Mouse (Mus musculus) embryo, embryonic 9.5 days (tissue): ENCODE measurements around the gene Recql.

Source experiments
- DNase-seq: peaks from one replicate; pipeline ENCODE4 v3.0.0-alpha.2; 2017; ENCODE audit errors: extremely low spot score

Recql gene

DNA sequence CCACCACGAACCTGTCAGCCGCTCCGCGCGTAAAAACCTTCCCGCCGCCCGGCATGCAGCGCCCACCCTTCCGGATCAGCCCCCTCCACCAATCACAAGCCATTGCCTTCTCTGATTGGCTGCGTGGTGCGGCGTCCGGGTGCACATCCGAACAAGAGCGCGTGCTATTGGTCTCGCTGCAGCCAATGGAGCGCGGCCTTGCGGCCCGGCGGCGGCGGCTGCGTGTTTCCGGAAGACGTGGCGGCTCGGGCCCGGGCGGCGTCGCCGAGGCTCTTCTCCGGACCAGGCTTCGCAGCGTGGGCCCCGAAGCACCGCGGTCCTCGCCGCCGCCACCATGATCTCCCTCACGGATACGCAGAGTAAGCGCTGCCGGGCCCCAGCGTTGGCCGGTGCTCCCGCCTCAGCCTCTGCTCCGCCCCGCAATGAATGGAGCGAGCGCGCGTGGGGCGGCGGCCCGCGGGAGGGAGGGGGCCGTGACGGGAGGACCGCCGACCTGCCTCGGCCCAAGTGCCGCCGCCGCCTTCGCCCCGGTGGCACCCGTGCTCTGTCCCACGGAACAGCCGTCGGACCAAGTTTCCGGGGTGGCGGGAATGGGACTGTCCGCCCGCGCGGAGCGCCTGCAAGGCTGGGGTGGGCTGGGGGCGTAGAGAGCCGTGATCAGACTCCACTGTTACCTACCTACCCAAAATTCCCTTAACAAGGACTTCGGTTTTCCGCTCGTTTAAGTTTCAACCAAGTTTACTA lies at the start of gene Recql, which contains the start of gene Golt1b:
Gene Recql (minus strand): TSS at position 77 of the 744 bp plus-strand sequence.
Gene Golt1b (plus strand): TSS at position 211 of the 744 bp plus-strand sequence.
- peak; percentile 97 for DNase-seq

DNA sequence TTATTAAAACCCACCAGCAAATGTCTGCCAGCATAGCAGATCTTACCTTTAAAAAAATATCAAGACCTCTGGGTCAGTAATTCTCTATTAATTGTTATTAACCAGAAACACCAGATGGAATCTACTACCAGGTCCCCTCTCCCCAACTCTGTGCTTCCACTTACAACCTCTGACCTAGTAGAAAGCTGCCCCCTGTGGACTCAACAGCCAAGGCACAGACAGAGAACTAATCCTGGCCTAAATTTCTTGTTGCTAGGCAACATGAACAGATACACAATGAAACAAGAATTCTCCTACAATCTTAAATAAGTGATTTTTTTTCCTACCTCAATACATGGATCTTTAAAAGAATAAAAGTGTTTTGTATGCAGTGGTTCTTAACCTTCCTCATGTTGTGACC lies 42.2 kb upstream of the Recql start:
- DNase-seq = no peak

DNA sequence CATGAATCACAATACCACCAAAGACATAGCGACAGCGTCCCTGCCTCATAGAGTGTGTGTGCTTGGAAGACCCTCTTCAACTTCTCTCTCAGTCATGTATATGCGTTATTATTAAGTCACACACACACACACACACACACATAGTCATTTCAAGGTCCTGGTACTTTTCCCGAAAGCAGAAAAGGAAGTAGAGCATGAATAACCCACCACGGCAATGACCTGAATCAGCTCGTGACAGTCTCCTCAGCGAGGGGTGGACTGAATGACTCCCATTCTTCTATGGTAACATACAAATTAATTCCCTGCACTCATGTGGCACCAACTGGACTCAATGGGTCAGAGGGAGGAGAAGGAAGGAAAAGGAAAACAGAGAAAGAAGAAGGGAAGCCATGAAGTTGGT lies 38.1 kb upstream of the Recql start:
- no peak for DNase-seq

DNA sequence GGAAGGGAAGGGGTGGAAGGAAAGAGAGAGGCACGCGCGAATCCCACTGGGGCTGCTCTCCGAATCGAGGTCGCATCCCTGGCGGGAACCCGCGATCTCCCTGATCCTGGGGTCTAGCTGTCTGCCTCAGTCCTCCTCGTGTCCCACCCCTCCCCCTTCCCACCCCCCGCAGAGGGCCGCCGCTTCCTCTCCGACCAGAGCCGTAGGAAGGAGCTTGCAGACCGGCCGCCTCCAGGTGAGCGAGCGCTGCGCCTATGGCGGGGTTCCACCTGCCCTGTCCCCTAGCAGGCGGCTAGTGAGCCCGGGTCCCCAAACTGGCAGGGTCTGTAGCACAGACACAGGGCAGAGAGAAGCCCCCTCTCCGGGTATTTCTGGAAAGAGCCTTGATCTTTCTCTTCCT lies 27.7 kb upstream of the Recql start:
- peak; percentile 33 for DNase-seq

DNA sequence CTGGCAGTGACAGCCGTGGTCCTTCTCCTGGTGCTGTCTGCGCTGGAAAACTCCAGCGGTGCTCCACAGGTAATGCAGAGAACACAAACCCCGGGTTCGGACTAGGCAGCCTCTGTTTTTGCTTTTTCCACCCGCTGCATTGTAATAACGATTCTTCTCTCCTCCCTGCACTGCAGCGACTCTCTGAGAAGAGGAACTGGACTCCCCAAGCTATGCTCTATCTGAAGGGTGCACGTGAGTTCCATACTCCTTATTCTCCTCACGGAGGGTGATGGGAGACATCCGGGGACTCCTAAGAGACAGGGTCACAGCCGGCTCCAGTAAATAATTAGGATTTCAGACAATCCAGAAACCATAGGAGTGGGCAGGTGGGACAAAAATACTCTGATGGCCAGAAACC lies 27.0 kb upstream of the Recql start:
- DNase-seq = no peak

DNA sequence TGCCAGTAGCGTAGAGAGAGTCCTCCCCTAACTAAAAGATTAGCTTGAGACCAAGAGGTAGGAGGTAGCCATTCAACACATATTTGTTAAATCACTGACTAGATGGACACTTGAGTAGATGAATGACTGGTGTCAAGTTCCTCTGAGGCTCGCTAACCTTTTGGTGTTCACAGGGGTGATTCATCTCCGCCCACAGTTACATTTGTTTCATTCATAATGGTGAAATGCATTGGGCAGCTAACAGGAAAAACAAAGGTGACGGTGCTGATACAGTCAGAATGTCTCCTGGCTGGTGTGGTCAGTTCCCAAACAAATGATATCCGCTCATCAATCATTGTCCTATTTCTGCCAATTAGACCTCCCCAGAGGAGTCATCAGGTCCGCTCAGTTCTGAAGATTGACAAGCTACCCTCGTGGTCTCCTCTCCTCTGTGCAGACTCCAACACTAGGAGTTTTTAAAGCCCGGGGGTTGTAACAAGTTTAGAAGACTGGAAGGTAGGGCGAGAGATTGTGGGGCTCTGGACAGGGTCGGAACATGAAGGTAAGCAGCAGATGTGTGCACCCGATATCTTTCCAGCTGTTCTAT lies 26.1 kb upstream of the Recql start, which contains the start of gene Spx:
Gene Spx (plus strand): TSS at position 536 of the 586 bp plus-strand sequence.
- no peak for DNase-seq

DNA sequence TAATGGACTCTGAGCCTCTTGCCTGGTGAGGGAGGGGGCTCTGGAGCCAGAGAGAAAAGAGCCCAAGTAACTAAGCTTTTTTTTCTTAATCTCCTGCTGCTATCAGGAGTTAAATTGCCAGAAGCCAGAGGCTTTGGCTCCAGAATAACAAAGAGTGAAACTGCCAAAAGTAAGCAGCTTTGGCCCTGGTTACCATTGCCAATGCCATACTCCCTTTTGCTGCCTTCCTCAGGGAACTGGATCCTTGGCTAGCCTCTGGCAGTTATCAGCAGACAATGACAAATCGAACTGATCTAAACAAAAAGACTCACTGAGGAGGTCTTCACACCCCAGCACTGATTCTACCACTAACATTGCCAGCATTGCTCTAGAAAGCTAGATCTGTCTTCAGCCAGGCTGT lies 24.3 kb upstream of the Recql start:
- DNase-seq = no peak

DNA sequence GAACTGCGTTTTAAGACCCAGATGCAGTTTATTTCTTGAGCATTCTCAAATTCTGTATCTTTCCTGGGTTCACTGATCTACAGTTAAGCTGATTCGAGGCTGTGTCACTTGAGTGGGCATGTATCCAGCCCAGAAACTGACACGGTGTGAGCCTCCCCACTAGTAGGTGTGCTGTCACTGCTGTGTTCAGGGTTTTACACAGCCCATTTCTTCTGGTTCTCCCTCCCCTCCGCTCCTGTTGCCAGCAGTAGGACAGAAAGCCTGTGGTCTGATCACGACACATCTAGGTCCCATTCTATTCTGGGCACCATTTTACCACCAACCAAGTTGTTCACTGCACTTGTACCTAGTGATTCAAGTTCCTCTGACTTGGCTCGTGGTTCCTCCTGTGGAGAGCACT lies 8.9 kb upstream of the Recql start:
- no peak for DNase-seq

DNA sequence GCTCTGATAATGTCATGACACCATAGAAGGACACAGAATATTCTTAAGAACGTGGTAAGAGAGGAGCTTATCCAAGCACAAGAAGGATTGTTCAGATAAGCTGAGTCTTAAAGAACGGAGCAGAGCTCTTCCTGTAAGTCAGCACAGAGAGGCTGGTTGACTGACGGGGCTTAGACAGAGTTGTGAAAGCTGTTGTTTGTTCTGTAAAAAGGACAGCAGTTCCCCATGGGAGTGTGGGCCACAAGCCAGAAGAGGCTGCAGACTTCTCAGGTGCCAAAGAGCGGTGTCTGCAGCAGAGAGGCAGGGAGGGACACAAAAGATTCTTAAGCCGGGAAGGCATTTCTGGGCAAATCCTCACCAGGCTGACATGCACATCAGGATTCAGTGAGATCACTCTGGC lies 7.8 kb upstream of the Recql start:
- DNase-seq = no peak

DNA sequence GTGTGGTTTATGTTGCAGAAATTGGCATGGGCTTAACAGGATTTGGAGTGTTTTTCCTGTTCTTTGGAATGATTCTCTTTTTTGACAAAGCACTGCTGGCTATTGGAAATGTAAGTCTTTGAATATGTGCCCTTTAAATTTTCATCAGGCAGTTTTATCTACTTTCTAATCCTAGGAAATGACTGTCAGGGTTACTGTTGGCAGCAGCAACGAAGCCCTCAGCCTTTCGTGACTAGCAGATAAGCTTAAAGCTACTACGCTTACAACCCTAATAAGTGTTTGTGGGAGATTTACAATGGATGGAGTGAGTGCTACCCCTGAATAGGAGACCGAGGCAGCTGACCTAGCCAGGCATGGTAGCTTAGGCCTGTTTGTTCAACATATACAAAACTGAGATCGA lies 5.4 kb upstream of the Recql start:
- DNase-seq = no peak

DNA sequence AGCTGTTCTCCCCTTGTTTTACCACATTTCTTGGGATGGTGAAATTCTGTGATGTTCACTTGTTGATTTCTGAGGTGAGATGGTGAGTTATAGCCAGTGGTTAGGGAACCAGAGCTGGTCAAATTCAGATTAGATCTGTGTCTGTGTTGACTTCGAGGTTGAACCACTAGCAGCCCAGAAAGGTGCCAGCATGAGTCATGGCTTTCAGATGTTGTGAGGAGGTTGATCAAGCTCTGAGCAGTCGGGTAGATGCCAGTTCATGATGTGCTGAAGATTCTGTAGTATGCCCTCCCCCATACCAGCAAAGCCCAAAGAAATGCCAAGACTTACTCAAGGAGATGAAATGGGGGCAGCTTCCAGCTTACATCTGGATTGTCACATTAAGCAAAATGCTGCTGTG lies 2.2 kb upstream of the Recql start:
- no peak for DNase-seq

DNA sequence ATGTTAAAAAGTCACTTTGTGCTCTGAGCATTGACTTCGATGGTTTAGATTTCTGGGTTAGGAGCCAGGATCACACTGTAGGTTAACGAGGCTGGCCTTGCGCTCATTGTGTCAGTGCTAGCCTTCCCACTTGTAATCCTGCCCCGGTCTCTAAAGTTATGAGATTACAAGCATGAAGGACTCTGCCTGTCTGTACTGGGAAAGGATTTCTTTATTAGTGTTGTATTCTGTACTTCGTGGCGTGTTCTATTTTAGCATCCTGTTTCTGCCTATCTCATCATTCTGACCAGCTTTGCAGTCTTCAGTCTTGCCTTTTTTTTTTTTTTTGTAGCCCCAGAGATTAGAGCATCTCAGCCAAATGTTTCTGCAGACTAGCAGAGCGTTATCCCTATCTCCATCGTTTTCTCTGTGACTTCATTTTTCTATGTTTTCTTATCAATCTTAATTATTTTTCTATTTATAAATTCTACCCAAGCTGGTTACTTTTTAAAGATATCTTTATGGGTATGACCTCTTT lies 926 bp upstream of the Recql start:
- DNase-seq = no peak

DNA sequence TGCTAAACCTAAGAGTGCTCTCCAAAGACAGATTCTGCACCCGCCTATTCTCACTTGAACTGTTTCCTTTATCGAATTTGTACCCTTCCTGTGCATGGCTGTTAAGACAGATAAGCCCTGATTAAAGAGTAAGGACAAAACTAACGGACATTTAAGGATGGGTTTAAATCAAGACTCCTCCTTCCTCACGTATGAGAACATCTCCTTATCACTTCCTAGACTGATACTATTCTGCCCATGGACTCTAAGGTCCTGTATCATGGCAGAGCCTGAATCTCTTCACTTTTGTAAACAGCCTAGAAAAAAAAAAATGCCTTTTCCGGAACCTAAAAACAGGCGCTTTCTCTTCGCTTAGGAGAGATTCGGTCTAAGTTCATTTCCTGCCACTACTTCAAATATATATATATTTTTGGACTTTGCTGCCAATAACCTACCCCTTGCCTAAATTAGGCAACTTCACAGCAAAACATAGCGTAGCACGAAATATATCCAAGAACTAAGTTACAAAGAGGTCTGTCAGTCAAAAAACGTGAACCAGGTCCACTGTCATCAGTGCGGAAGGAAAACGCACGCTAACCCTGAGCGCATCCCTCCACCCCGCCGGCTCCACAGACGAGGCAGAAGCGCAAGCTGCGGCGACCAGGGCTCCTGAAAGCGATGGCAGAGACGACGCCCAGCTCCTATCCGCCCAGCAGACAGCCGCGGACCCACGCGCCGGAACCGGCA lies 439 bp downstream of the Recql start:
- DNase-seq = no peak

DNA sequence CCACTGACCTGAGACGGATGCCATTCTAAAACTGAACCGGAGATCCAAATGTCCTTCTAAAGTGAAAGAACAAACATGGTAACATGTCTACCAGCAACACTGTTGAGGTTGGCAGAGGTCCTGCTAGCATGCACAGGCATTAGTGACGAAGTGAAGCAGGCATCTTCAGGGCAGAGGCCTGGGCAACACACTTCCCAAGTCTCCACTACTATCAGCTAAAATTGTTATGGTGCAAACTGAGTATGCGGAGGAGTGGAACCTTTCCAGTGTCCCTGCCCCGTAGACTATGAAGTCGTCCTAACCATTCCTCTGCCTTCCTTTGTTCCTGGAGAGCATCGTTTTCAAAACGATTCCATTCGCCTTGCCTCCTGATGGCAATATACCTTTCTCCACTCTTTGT lies 2.4 kb downstream of the Recql start:
- no peak for DNase-seq

DNA sequence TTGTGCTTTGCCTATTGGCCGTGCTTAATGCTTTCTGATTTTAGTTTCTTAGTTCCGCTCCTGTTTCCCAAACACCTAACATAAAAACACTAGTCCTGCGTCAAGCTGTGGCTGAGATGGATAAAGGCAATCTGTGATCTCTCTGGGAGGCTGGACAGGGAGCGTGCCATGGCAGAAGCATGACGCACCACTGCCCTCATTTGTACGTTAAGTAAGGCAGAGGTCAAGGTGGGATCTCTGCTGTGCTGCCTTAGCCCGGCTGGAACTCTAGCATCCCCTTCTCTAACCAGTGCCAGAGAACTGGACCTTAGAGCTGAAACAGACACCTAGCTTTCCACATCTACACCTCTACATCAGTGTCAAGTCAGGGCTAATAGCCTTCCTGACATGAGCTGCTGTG lies 5.3 kb downstream of the Recql start:
- DNase-seq = no peak

DNA sequence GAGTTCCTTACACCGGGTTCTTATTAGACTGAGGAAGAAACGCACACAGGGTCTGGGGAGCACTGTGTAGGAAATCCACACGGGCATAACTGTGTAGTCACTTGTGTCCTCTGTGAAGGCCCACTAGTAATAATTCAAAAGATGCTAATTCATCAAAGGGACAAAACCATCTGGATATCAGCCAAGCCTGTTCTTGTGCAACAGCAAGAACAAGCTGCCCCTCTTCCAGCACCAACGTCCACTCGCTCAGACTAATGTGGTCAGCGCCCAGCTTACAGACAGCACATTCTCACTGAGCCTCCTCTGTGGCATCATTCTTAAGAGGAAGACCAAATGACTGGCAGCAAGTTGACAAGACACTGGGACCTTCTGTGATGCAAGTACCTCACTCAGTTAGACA lies 6.9 kb downstream of the Recql start:
- no peak for DNase-seq

DNA sequence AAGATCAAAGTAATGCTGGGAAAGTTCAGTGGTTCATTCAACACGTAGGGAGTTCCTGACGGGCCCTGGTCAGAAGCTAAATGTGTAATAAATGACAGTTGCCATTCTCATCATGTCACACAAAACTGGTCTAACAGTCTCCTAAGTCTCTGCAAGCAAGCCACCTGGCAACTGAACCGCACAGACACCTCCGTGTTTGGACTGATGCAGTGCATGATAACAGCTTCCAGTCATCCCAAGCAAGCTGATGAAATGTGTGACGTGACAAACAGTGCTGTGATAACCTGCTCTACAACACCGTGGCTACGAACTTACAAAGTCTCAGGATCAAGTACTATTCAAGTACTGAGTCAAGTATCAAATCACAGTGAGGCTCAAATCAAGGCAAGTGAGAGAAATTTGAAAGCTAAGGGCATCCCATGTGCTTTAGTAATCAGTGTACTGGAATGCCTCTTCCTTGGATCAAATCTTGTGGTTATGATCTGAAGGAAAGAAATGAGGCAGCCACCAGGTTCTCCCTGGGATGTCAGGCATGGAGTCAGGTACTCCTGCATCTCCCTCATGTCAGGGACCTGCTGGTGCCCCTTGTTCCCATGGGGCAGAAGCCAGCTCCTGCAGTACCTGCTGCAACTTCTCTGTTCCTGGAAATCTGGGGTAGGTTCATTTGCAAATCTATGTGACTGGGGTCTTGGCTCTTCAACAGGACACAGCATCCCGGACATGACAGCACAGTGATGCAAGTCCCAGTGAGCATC lies 8.1 kb downstream of the Recql start:
- DNase-seq = no peak

DNA sequence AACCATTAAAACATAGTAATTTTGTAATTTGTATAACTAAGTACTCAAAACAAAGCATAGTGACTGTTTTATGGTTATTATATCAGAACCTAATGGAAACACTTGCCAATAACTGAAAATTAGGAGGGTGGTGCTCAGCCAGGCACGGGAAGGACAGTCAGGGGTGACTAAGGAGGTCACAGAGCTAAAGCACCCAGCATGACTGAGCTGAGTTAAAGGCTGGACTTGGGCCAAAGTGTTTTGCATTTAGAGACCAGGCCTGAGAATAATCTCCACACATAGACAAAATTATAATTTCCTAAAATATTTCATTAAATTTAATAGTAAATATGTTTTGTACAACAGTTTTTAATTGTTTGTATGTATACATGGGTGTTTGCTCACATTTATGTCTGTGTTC lies 9.8 kb downstream of the Recql start:
- no peak for DNase-seq

DNA sequence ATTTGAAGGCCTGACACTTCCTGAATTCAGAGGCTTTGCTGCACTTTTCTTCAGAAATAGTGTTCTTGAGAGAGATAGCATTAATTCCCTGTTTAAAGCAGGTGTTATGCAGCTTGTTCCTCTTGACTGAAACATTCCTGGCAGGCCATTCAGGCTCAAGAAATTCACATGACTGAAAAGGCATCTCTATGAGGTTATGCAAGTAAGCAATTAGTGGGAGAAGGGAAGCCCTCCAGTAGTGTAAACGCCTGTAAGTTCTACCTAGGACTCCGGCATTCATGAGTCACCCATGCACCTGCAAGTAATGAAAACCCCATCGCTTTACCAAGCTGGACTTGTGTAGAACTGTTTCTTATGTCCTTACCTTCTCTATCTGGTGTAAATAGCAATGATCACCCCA lies 17.3 kb downstream of the Recql start:
- no peak for DNase-seq

DNA sequence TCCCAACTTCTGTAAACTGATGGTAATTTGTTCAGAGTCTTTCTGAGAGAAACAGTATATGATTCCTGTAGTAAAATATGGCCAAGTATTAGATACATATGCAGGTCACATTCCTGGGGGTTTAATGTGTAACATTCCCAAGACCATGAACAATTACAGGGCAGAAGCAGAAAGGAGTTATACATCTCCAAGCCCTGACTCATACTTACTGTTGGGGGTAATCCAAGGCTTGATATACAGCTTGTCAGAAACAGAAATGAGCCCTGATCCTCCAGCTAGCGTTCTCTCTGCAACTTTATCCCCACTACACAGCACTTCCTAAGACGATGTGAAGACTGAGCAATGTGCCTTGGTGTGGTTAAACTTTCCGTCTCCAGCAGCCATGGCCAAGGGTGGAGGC lies 19.3 kb downstream of the Recql start:
- no peak for DNase-seq

DNA sequence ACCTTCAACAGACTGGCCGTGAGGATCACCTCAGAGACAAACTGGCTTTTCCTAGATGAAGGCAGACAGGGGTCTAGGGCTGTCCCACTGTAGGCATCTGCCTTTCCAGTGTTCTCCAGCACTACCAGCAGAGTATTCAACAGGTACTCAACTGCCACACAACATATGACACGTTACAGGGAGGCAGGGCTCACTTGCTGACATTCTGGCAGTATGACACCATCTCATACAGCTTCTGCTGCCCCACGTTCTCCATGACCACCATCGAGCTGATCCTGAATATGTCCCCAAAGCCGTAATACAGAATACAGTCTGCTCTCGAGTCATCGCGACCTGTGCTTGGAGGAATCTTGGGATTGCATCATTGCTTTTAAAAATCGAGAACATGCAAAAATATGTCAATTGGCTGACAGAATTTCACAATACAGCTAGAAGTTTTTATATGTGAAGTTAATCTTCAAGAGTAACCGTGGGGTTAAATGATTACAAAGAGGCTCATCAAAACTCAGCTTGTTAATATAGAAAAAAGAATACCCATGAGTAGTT lies 20.3 kb downstream of the Recql start:
- no peak for DNase-seq
